Mouse (Mus musculus): ENCODE results near the gene Cct5.

DNA sequence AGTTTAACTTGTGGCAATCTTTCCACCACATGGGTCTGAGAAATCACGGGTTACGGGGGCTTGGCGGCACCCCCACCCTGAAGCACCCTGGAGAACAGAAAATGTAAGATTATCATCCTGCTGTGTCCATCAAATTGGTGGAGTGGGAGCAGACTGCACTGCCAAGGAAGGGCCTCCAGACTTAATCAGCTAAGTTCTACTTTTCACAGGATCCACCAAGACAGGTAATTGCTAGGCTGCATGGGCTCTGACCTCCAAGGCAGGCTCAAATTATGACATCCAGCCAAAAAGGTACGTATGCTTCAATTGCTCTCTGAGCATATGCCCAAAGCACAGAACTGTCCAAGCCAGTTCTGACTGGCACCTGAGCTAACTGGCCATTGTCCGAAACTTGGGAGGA is 11.4 kb downstream of the Cct5 start:
- no peak for TF ChIP-seq USF1 (IDR thresholded peaks at IDR 0.05; ENCODE audit: low read depth)
- no peak for TF ChIP-seq CTCF (IDR thresholded peaks at IDR 0.05; ENCODE audit: control insufficient read depth, insufficient read depth, insufficient read length)
- no peak for TF ChIP-seq MAX (IDR thresholded peaks at IDR 0.05)
- no peak for TF ChIP-seq MYOG (IDR thresholded peaks at IDR 0.05; ENCODE audit: control insufficient read depth, extremely low read depth, insufficient read length)
- TF ChIP-seq MYOD1 (IDR thresholded peaks at IDR 0.05; ENCODE audit: control insufficient read depth, insufficient read length, low read depth) = no peak
